Mouse (Mus musculus): ENCODE measurements at regions not wholly inside any gene's neighbourhood (a gene's known extent, or its start where the extent isn't known, plus 50 kb on each side); places are given as distances from the start of the nearest gene placed in this dataset.

DNA sequence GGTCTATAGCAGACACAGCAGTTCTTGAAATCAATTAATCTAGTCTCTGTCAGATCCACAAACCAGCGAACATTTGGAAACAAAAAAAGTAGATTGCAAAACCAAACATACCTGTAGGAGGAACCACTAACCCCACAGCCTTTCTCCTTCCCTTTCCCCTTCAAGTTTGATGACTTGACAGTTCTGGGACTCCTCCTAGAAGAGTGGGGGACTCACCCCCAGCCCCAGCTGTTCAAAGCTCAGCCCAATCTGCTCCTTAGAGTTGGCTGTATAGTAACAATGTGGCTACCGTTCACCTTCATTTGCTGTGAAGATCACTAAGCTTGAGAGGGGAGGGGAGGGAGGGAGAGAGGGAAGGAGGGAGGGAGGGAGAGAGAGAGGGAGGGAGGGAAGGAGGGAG lies 259.3 kb downstream of the Gm11361 start:
- TF ChIP-seq CTCF (IDR thresholded peaks at IDR 0.05 in 2 of 3, conservative IDR thresholded peaks at IDR 0.05 in 1 of 3; ENCODE audit: control insufficient read depth in 1 of 3, insufficient read depth in 1 of 3, low read depth in 2 of 3, low read length in 3 of 3, poor library complexity in 1 of 3, severe bottlenecking in 1 of 3) (no peak), NELFE (IDR thresholded peaks at IDR 0.05; ENCODE audit: low read depth, low read length) (no peak), BHLHE40 (IDR thresholded peaks at IDR 0.05; ENCODE audit: borderline replicate concordance, low read depth, low read length) (no peak), ZMIZ1 (IDR thresholded peaks at IDR 0.05; ENCODE audit: low read depth, low read length) (no peak), KAT2A (conservative IDR thresholded peaks at IDR 0.05; ENCODE audit: low read depth, low read length) (no peak)

Data from MEL (cell line).